Mouse (Mus musculus) heart, embryonic 12.5 days (tissue): ENCODE measurements at regions not wholly inside any gene's neighbourhood (a gene's known extent, or its start where the extent isn't known, plus 50 kb on each side); places are given as distances from the start of the nearest gene placed in this dataset.

Experiments used
- ATAC-seq: fragments of 200-750 bp; cut with Nextera tagmentation; 2 replicates; pipeline ENCODE4 v1.8.0; 2017; ENCODE audit warnings: moderate TSS enrichment, moderate library complexity; ENCODE audit not compliant: insufficient number of reproducible peaks, low FRiP score
- H3K27ac ChIP-seq: fragments of 300-500 bp; sonication (generic); 2 replicates; pipeline ENCODE4 v1.5.1; 2016; ENCODE audit warnings: mild to moderate bottlenecking, moderate library complexity; ENCODE audit not compliant: poor library complexity, severe bottlenecking
- H3K27me3 ChIP-seq: fragments of 300-500 bp; sonication (generic); replicated peaks from 2 replicates; pipeline ENCODE4 v1.6.1; 2016; ENCODE audit warnings: mild to moderate bottlenecking, moderate library complexity
- H3K36me3 ChIP-seq: fragments of 300-500 bp; sonication (generic); 2 replicates; pipeline ENCODE4 v1.6.1; 2016; ENCODE audit warnings: mild to moderate bottlenecking, moderate library complexity
- H3K4me1 ChIP-seq: fragments of 300-500 bp; sonication (generic); replicated peaks from 2 replicates; pipeline ENCODE4 v1.6.1; 2016; ENCODE audit warnings: mild to moderate bottlenecking
- H3K4me2 ChIP-seq: fragments of 300-500 bp; sonication (generic); 2 replicates; pipeline ENCODE4 v1.6.1; 2016; ENCODE audit warnings: mild to moderate bottlenecking, moderate library complexity
- H3K4me3 ChIP-seq: fragments of 300-500 bp; sonication (generic); 2 replicates; pipeline ENCODE4 v1.5.1; 2016; ENCODE audit warnings: mild to moderate bottlenecking
- H3K9ac ChIP-seq: fragments of 300-500 bp; sonication (generic); 2 replicates; pipeline ENCODE4 v1.6.1; 2016; ENCODE audit warnings: mild to moderate bottlenecking, moderate library complexity
- H3K9me3 ChIP-seq: fragments of 300-500 bp; sonication (generic); replicated peaks from 2 replicates; pipeline ENCODE4 v1.6.1; 2016; ENCODE audit warnings: mild to moderate bottlenecking, moderate library complexity
- WGBS: fragments of 180-500 bp; shearing (Covaris S2); methylation state at CpG from one replicate; pipeline ENCODE4 v1.1.7; 2016; 5-methylcytosine and 5-hydroxymethylcytosine counted together

- H3K4me3 ChIP-seq: no peak overlapping the region
- H3K36me3 ChIP-seq: no peaks in the 10 kb centered on the region
- H3K27me3 ChIP-seq: no peaks in the 10 kb centered on the region
- no peaks in the 10 kb centered on the region for H3K4me1 ChIP-seq
- H3K27ac ChIP-seq: no peak overlapping the region
- ATAC-seq: no peak
- H3K9me3 ChIP-seq: no peaks in the 10 kb centered on the region
- H3K4me2 ChIP-seq: no peak overlapping the region
- H3K9ac ChIP-seq: no peak overlapping the region
- 41% methylated on average over 3 of the region's 3 CpGs for WGBS
Observed at GRCm38 (mm10) chr6:15865271-15865670, 144.8 kb downstream of the Mdfic start.

GRCm38 (mm10) chr6:15882288-15882903, 161.9 kb downstream of the Mdfic start:
- no peak overlapping the region for H3K9ac ChIP-seq
- H3K4me1 ChIP-seq: no peaks in the 10 kb centered on the region
- no peak overlapping the region for H3K4me2 ChIP-seq
- H3K27ac ChIP-seq: no peak overlapping the region
- no peaks in the 10 kb centered on the region for H3K27me3 ChIP-seq
- no peaks in the 10 kb centered on the region for H3K9me3 ChIP-seq
- WGBS: 78% methylated on average over 5 of the region's 5 CpGs
- H3K4me3 ChIP-seq: no peak overlapping the region
- ATAC-seq: no peak
- no peaks in the 10 kb centered on the region for H3K36me3 ChIP-seq

GRCm38 (mm10) chr6:15893066-15893465, 172.6 kb downstream of the Mdfic start:
- H3K9ac ChIP-seq: no peak overlapping the region
- no peak for ATAC-seq
- H3K9me3 ChIP-seq: no peaks in the 10 kb centered on the region

GRCm38 (mm10) chr6:15900495-15900894, 180.0 kb downstream of the Mdfic start:
- H3K4me2 ChIP-seq: no peak overlapping the region
- no peak overlapping the region for H3K9ac ChIP-seq
- H3K36me3 ChIP-seq: no peaks in the 10 kb centered on the region
- H3K4me3 ChIP-seq: no peak overlapping the region
- H3K27me3 ChIP-seq: no peaks in the 10 kb centered on the region
- no peaks in the 10 kb centered on the region for H3K4me1 ChIP-seq
- ATAC-seq: no peak
- no peak overlapping the region for H3K27ac ChIP-seq
- H3K9me3 ChIP-seq: no peaks in the 10 kb centered on the region

More at GRCm38 (mm10) chr6:15893066-15893465, 172.6 kb downstream of the Mdfic start:
- no peak overlapping the region for H3K27ac ChIP-seq
- H3K36me3 ChIP-seq: no peaks in the 10 kb centered on the region
- no peak overlapping the region for H3K4me3 ChIP-seq
- H3K4me2 ChIP-seq: no peak overlapping the region
- 80% methylated on average over 5 of the region's 5 CpGs for WGBS
- no peaks in the 10 kb centered on the region for H3K4me1 ChIP-seq
- H3K27me3 ChIP-seq: no peaks in the 10 kb centered on the region

- Histone ChIP-seq H3K9ac (no peak overlapping the region), H3K4me1 (no peaks in the 10 kb centered on the region), H3K4me2 (no peak overlapping the region), H3K27me3 (no peaks in the 10 kb centered on the region), H3K9me3 (no peaks in the 10 kb centered on the region), H3K4me3 (no peak overlapping the region), H3K36me3 (no peaks in the 10 kb centered on the region), H3K27ac (no peak overlapping the region)
- WGBS: 76% methylated on average over 2 of the region's 2 CpGs
- ATAC-seq: no peak
Observed at GRCm38 (mm10) chr6:15902665-15903274, 182.3 kb downstream of the Mdfic start.

- Histone ChIP-seq H3K9me3 (no peaks in the 10 kb centered on the region), H3K27me3 (no peaks in the 10 kb centered on the region), H3K4me1 (no peaks in the 10 kb centered on the region), H3K36me3 (no peaks in the 10 kb centered on the region), H3K4me2 (no peak overlapping the region), H3K27ac (no peak overlapping the region), H3K9ac (no peak overlapping the region), H3K4me3 (no peak overlapping the region)
- peak; percentile 22; the same call in 1 of the 2 replicates for ATAC-seq
- WGBS: 40% methylated on average over 1 of the region's 1 CpGs
Observed at GRCm38 (mm10) chr6:15910420-15911167, 190.1 kb downstream of the Mdfic start.

GRCm38 (mm10) chr6:15929650-15930049, 209.2 kb downstream of the Mdfic start:
- no peak overlapping the region for H3K4me3 ChIP-seq
- H3K9ac ChIP-seq: no peak overlapping the region
- H3K4me1 ChIP-seq: no peaks in the 10 kb centered on the region
- no peaks in the 10 kb centered on the region for H3K9me3 ChIP-seq
- WGBS: 78% methylated on average over 2 of the region's 2 CpGs
- H3K27me3 ChIP-seq: no peaks in the 10 kb centered on the region
- no peak overlapping the region for H3K4me2 ChIP-seq
- H3K36me3 ChIP-seq: no peaks in the 10 kb centered on the region
- ATAC-seq: no peak
- H3K27ac ChIP-seq: no peak overlapping the region

- no peak overlapping the region for H3K4me2 ChIP-seq
- H3K36me3 ChIP-seq: no peaks in the 10 kb centered on the region
- no peaks in the 10 kb centered on the region for H3K9me3 ChIP-seq
- no peak overlapping the region for H3K4me3 ChIP-seq
- 64% methylated on average over 2 of the region's 2 CpGs for WGBS
- no peak overlapping the region for H3K9ac ChIP-seq
- no peak for ATAC-seq
- H3K27ac ChIP-seq: no peak overlapping the region
- no peaks in the 10 kb centered on the region for H3K4me1 ChIP-seq
- H3K27me3 ChIP-seq: no peaks in the 10 kb centered on the region
Observed at GRCm38 (mm10) chr6:15950251-15950650, 229.8 kb downstream of the Mdfic start.

- Histone ChIP-seq H3K4me3 (no peak overlapping the region), H3K27me3 (no peaks in the 10 kb centered on the region), H3K4me2 (no peak overlapping the region), H3K4me1 (no peaks in the 10 kb centered on the region), H3K9me3 (no peaks in the 10 kb centered on the region), H3K9ac (no peak overlapping the region), H3K27ac (no peak overlapping the region), H3K36me3 (no peaks in the 10 kb centered on the region)
- no peak for ATAC-seq
- 37% methylated on average over 5 of the region's 5 CpGs for WGBS
Observed at GRCm38 (mm10) chr6:15987334-15987733, 266.9 kb downstream of the Mdfic start.
